Mouse (Mus musculus) bone marrow macrophage, adult 2 months (primary cell): ENCODE data around the gene Cyb561d1.

Experiments
- CTCF ChIP-seq: IDR thresholded peaks from 2 replicates; pipeline ENCODE4 v1.5.1; 2012; ENCODE audit warnings: low read depth, mild to moderate bottlenecking, low read length, moderate library complexity
- POLR2A ChIP-seq: IDR thresholded peaks from 2 replicates; pipeline ENCODE4 v1.6.1; 2012; ENCODE audit warnings: mild to moderate bottlenecking, low read depth, low read length, borderline replicate concordance

DNA sequence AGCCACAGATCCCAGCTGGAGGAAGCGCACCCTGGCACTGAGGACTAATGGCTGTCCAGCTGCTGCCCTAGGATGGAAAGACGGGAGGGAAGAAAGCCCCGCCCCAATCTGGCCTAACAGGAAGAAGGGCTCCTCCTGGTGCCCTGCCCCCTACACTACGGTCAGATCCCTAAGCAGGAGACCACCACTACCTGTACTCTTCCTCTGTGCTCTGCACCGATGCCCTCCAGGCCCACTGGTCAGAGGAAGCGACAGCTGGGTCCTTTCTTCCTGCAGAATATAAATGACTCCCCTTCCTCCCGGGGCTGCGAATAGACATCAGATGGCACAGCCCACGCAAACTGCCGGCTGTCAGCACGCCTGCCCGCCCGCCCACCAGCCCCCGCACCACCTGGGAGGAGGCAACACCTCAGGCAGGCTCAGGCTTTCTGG lies 3.9 kb downstream of the Cyb561d1 start:
- TF ChIP-seq CTCF = no peak
- no peak for TF ChIP-seq POLR2A
